Comparison of ENCODE assay signal across 27 mouse cellular contexts in genomic region chr11:20750573-20750972, GRCm38 (mm10).
"Had no signal": no experiment of that assay in that cellular context is flagged by ENCODE, and none has a peak within 500 bp of the region (broad histone marks: within the 10 kb centered on the region; RNA-seq: fewer than 3 reads in every experiment).

No protein-coding gene starts in this region.

- H3K4me1 ChIP-seq: heart, embryonic 13.5 days; heart, embryonic 15.5 days; hindbrain, embryonic 13.5 days; hindbrain, embryonic 15.5 days; kidney, embryonic 15.5 days; limb, embryonic 13.5 days; limb, embryonic 15.5 days; liver, embryonic 12.5 days had no signal

- H3K27me3 ChIP-seq: heart, embryonic 13.5 days; heart, embryonic 15.5 days; hindbrain, embryonic 15.5 days; kidney, embryonic 15.5 days; limb, embryonic 13.5 days; limb, embryonic 15.5 days; liver, embryonic 12.5 days had no signal

- ATAC-seq: hindbrain, postnatal 0 days; intestine, embryonic 16.5 days; liver, embryonic 12.5 days had no signal

- H3K27ac ChIP-seq: gastrocnemius, adult 2 months; heart, adult 2 months; heart, embryonic 13.5 days; heart, embryonic 15.5 days; hindbrain, embryonic 13.5 days; hindbrain, embryonic 15.5 days; hindbrain, postnatal 0 days; kidney, embryonic 15.5 days; kidney, postnatal 0 days; limb, embryonic 13.5 days; limb, embryonic 15.5 days; liver, embryonic 12.5 days; liver, embryonic 14.5 days had no signal

- H3K4me3 ChIP-seq: gastrocnemius, adult 2 months; heart, adult 2 months; heart, embryonic 13.5 days; heart, embryonic 15.5 days; hindbrain, embryonic 13.5 days; hindbrain, embryonic 15.5 days; kidney, embryonic 15.5 days; limb, embryonic 13.5 days; limb, embryonic 15.5 days; liver, embryonic 12.5 days had no signal

- H3K9ac ChIP-seq: heart, embryonic 13.5 days; heart, embryonic 15.5 days; hindbrain, embryonic 13.5 days; hindbrain, embryonic 15.5 days; kidney, embryonic 15.5 days; limb, embryonic 13.5 days; limb, embryonic 15.5 days; liver, embryonic 12.5 days; liver, embryonic 14.5 days had no signal

- H3K4me2 ChIP-seq: heart, embryonic 11.5 days; heart, embryonic 13.5 days; heart, embryonic 15.5 days; hindbrain, embryonic 13.5 days; hindbrain, embryonic 15.5 days; kidney, embryonic 15.5 days; limb, embryonic 13.5 days; limb, embryonic 15.5 days; liver, embryonic 12.5 days had no signal

- DNase-seq: gastrocnemius, adult 2 months; gastrocnemius, postnatal 10 days; gastrocnemius, postnatal 25 days; heart, adult 2 months; heart, postnatal 14 days; heart, postnatal 36 days; kidney, adult 11 months; kidney, adult 2 months; kidney, adult 9 months; kidney, postnatal 14 days; kidney, postnatal 36 days; layer of hippocampus, adult 9-11 months; layer of hippocampus, postnatal 36 days; left cerebral cortex, postnatal 4 days had no signal

- H3K36me3 ChIP-seq: heart, embryonic 13.5 days; heart, embryonic 15.5 days; hindbrain, embryonic 13.5 days; hindbrain, embryonic 15.5 days; kidney, embryonic 15.5 days; limb, embryonic 13.5 days; limb, embryonic 15.5 days; liver, embryonic 12.5 days had no signal

- H3K9me3 ChIP-seq: heart, embryonic 15.5 days; hindbrain, embryonic 15.5 days had no signal
